Mouse (Mus musculus): Measurements from ENCODE around the gene Slc38a7.

DNA sequence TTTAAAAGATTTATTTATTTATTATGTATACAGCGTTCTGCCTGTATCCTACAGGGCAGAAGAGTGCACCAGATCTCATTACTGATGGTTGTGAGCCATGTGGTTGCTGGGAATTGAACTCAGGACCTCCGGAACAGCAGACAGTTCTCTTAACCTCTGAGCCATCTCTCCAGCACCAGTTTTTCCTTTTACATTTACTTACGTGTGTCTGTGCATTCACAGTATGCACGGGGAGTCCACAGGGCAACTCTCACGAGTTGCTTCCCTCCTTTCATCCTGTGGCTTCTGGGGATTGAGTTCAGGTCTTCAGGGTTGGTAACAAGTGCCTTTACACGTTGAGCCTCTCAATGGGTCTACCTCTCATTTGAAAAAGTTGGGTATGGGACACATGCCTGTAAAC lies 835 bp upstream of the Slc38a7 start:
- TF ChIP-seq POLR2A (IDR thresholded peaks at IDR 0.05; ENCODE audit: borderline replicate concordance, insufficient read depth, low read length) (no peak), CTCF (IDR thresholded peaks at IDR 0.05; ENCODE audit: borderline replicate concordance, insufficient read depth, low read depth, low read length) (no peak)

All from cerebellum, adult 2 months (tissue).